In the genomic region with DNA sequence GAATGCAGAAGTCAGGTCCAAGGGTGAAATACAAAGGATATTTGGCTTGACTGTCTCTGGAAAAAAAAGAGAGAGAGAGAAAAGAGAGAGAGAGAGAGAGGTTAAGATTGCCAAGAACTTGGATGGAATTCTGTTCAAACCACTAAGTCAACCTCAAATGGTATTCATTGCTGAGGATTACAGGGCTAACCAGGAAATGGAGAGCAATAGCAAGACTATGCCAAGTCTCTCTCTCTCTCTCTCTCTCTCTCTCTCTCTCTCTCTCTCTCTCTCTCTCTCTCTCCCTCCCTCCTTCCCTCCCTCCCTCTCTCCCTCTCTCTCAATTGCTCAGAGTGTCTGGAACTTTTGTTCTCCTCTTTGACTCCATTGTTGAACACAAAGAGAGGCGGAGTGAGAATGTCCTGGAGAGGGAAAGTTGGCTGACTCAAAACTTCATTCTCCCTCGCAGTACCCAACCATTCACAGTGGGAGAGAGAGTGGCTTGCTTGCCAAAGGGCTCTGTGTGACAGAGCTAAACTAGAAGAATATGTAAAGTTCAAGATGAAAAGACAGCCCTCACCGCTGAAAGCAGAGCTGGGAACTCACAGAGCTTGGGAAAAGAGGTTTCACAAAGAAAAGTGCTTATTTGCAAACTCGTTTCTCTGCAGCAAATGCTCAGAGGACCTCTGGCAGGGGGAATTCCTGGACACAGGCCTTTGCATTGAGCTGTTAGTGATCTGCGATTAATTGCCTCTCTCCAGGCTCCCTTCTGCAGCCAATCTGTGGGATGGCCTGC, we compare ENCODE assay signal across 9 mouse cellular contexts.
DNase-seq lines count a peak whose midpoint lies in the region; ATAC-seq and TF ChIP-seq lines count a peak whose summit lies in the region.
"Had no signal": no experiment of that assay in that cellular context is flagged by ENCODE, and none has a peak within 500 bp of the region (broad histone marks: within the 10 kb centered on the region; RNA-seq: fewer than 3 reads in every experiment).

No protein-coding gene starts in this region.

- peak overlapping the region; percentile 79 for H3K27ac ChIP-seq in limb, embryonic 14.5 days (replicated peaks; ENCODE audit: low read depth, low read length)
- no peak overlapping the region for H3K27ac ChIP-seq in thymus, adult 2 months (ENCODE audit: control insufficient read depth, insufficient read depth, low read length)
- H3K27ac ChIP-seq: left cerebral cortex, adult 2 months had no signal

- no peak overlapping the region for H3K9ac ChIP-seq in limb, embryonic 14.5 days (ENCODE audit: low read depth, low read length, severe bottlenecking)

- TF ChIP-seq CTCF in thymus, adult 2 months (IDR thresholded peaks at IDR 0.05; ENCODE audit: borderline replicate concordance, control insufficient read depth, extremely low read depth, insufficient read depth, low read length, poor library complexity), result no peak

- H3K36me3 ChIP-seq in limb, embryonic 14.5 days (ENCODE audit: control insufficient read depth, insufficient read depth, low read length), result no peaks in the 10 kb centered on the region
- H3K36me3 ChIP-seq in thymus, adult 2 months (ENCODE audit: control insufficient read depth, insufficient read depth, low read length), result no peaks in the 10 kb centered on the region

- no peaks in the 10 kb centered on the region for H3K27me3 ChIP-seq in limb, embryonic 14.5 days (ENCODE audit: control insufficient read depth, insufficient read depth, low read length)
- no peaks in the 10 kb centered on the region for H3K27me3 ChIP-seq in thymus, adult 2 months (ENCODE audit: control insufficient read depth, insufficient read depth, low read length)

- ATAC-seq in limb, embryonic 14.5 days (ENCODE audit: low FRiP score, low read depth), result peak; percentile 68

- WGBS in limb, embryonic 14.5 days, result 20% methylated on average over 5 of the region's 5 CpGs
- WGBS in thymus, adult 2 months, result 44% methylated on average over 5 of the region's 5 CpGs

- peak; percentile 3 to 4 for DNase-seq in cerebellum, adult 18-20 months
- no peak for DNase-seq in cerebellum, adult 8-10 months
- peak; percentile 52 for DNase-seq in brain, embryonic 18.5 days (ENCODE audit: low read depth, low spot score)
- DNase-seq in frontal cortex, postnatal 10 days (ENCODE audit: low spot score in 2 of 2), result peak; percentile 20 to 21
- DNase-seq in limb, embryonic 14.5 days (ENCODE audit: low spot score), result peak; percentile 74
- DNase-seq in right cerebral cortex, postnatal 36 days (ENCODE audit: low spot score in 2 of 2), result peak; percentile 7 to 23
- no peak for DNase-seq in thymus, postnatal 4 days
- no peak for DNase-seq in thymus, adult 2 months

- H3K4me1 ChIP-seq in limb, embryonic 14.5 days (ENCODE audit: control insufficient read depth, insufficient read depth, low read length), result peaks cover 35% of the 10 kb centered on the region
- H3K4me1 ChIP-seq in thymus, adult 2 months (replicated peaks; ENCODE audit: control insufficient read depth, insufficient read depth, low read length), result no peaks in the 10 kb centered on the region

- no peak for TF ChIP-seq POLR2A in limb, embryonic 14.5 days (IDR thresholded peaks at IDR 0.05; ENCODE audit: borderline replicate concordance, extremely low read depth, insufficient read depth, insufficient read length)
- no peak for TF ChIP-seq POLR2A in thymus, adult 2 months (IDR thresholded peaks at IDR 0.05; ENCODE audit: control insufficient read depth, extremely low read depth, insufficient read depth, low read length, poor library complexity)

- no peak overlapping the region for H3K4me2 ChIP-seq in limb, embryonic 14.5 days (replicated peaks; ENCODE audit: low read depth, low read length, severe bottlenecking)

- H3K9me3 ChIP-seq in limb, embryonic 14.5 days (ENCODE audit: control insufficient read depth, low read length), result no peaks in the 10 kb centered on the region

- no peak overlapping the region for H3K4me3 ChIP-seq in limb, embryonic 14.5 days (replicated peaks; ENCODE audit: low read length)
- H3K4me3 ChIP-seq in thymus, adult 2 months (ENCODE audit: control insufficient read depth, insufficient read depth, low read length), result no peak overlapping the region
- H3K4me3 ChIP-seq: left cerebral cortex, adult 2 months had no signal

Comparison
In these comparisons a context has a peak if more than half of its experiments do, and no peak if none do; other contexts are left out.
1. DNase-seq: peak in cerebellum, adult 18-20 months (2 of 2), brain, embryonic 18.5 days (single experiment), frontal cortex, postnatal 10 days (2 of 2), limb, embryonic 14.5 days (single experiment) and right cerebral cortex, postnatal 36 days (2 of 2); none in cerebellum, adult 8-10 months (single experiment), thymus, postnatal 4 days (single experiment) and thymus, adult 2 months (single experiment).